Mouse (Mus musculus): Measurements from ENCODE around the gene Rnf4.
A peak's percentile ranks its signal among the peaks of the same experiment; 100 is the strongest.

DNA sequence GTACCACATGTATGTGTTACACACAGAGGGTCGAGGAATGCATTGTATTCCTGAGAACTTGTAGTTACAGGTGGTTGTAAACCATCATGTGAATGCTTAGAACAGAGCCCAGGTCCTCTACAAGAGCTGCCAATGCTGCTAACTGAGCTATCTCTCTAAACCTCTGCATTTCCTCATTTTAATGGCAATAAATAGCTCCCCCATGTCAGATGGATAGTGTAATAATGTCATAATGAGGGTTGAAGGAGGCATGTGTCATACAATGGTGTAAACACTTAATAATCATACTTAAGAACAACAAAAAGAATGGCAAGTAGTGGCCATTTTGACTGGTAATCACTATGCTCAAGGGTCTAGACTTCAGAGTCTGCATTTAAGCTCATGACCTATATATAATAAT lies 59.3 kb downstream of the Rnf4 start:
- TF ChIP-seq CTCF (IDR thresholded peaks at IDR 0.05 in 2 of 3, conservative IDR thresholded peaks at IDR 0.05 in 1 of 3; ENCODE audit: control insufficient read depth in 1 of 3, insufficient read depth in 1 of 3, low read depth in 2 of 3, low read length in 3 of 3, poor library complexity in 1 of 3, severe bottlenecking in 1 of 3): no peak
- peak; percentile 17 to 54; a peak in 1 of 4 replicates for TF ChIP-seq EP300 (IDR thresholded peaks at IDR 0.05; ENCODE audit: low read depth in 1 of 2, low read length in 2 of 2)
- TF ChIP-seq POLR2A (IDR thresholded peaks at IDR 0.05; ENCODE audit: control insufficient read depth in 1 of 2, insufficient read depth in 1 of 2, low read depth in 1 of 2, low read length in 2 of 2, poor library complexity in 1 of 2): no peak
- TF ChIP-seq HCFC1 (IDR thresholded peaks at IDR 0.05; ENCODE audit: low read depth, low read length): no peak
- TF ChIP-seq RAD21 (IDR thresholded peaks at IDR 0.05; ENCODE audit: low read depth, low read length): no peak
- TF ChIP-seq POLR2AphosphoS5 (IDR thresholded peaks at IDR 0.05; ENCODE audit: borderline replicate concordance, low read depth, low read length): no peak
- no peak for TF ChIP-seq SMC3 (IDR thresholded peaks at IDR 0.05; ENCODE audit: low read depth, low read length)
- TF ChIP-seq TCF12 (IDR thresholded peaks at IDR 0.05; ENCODE audit: low read depth, low read length): no peak
- TF ChIP-seq JUND (IDR thresholded peaks at IDR 0.05; ENCODE audit: low read depth, low read length): no peak
- TF ChIP-seq ZC3H11A (IDR thresholded peaks at IDR 0.05; ENCODE audit: low read depth, low read length): no peak
- no peak for TF ChIP-seq ELF1 (IDR thresholded peaks at IDR 0.05; ENCODE audit: low read depth, low read length)
- TF ChIP-seq MXI1 (IDR thresholded peaks at IDR 0.05; ENCODE audit: low read depth, low read length): peak; percentile 44; the same call in 1 of the 2 replicates
- TF ChIP-seq CHD2 (IDR thresholded peaks at IDR 0.05; ENCODE audit: low read length): no peak
